Mouse (Mus musculus): ENCODE data around the gene Col5a1.

The Col5a1 gene

GRCm38 (mm10) chr2:27886148-27886551, at the start of gene Col5a1:
Gene Col5a1 (plus strand): TSS chr2:27886425.
- DNase-seq (ENCODE audit: low spot score in 2 of 2) = no peak

- DNase-seq (ENCODE audit: low spot score in 2 of 2) = no peak
Observed at GRCm38 (mm10) chr2:27838112-27838511, 48.1 kb upstream of the Col5a1 start.

- no peak for DNase-seq (ENCODE audit: low spot score in 2 of 2)
Observed at GRCm38 (mm10) chr2:27840890-27841289, 45.3 kb upstream of the Col5a1 start.

- no peak for DNase-seq (ENCODE audit: low spot score in 2 of 2)
Observed at GRCm38 (mm10) chr2:27842893-27843292, 43.3 kb upstream of the Col5a1 start.

- DNase-seq (ENCODE audit: low spot score in 2 of 2) = no peak
Observed at GRCm38 (mm10) chr2:27844885-27845284, 41.3 kb upstream of the Col5a1 start.

- no peak for DNase-seq (ENCODE audit: low spot score in 2 of 2)
Observed at GRCm38 (mm10) chr2:27847001-27847400, 39.2 kb upstream of the Col5a1 start.

- DNase-seq (ENCODE audit: low spot score in 2 of 2) = no peak
Observed at GRCm38 (mm10) chr2:27847851-27848435, 38.3 kb upstream of the Col5a1 start.

- DNase-seq (ENCODE audit: low spot score in 2 of 2) = no peak
Observed at GRCm38 (mm10) chr2:27848466-27848865, 37.8 kb upstream of the Col5a1 start.

GRCm38 (mm10) chr2:27858348-27858903, 27.8 kb upstream of the Col5a1 start:
- no peak for DNase-seq (ENCODE audit: low spot score in 2 of 2)

- DNase-seq (ENCODE audit: low spot score in 2 of 2) = no peak
Observed at GRCm38 (mm10) chr2:27861576-27862238, 24.5 kb upstream of the Col5a1 start.

- no peak for DNase-seq (ENCODE audit: low spot score in 2 of 2)
Observed at GRCm38 (mm10) chr2:27864491-27865365, 21.5 kb upstream of the Col5a1 start.

GRCm38 (mm10) chr2:27870586-27870985, 15.6 kb upstream of the Col5a1 start:
- DNase-seq (ENCODE audit: low spot score in 2 of 2) = no peak

GRCm38 (mm10) chr2:27871056-27871455, 15.2 kb upstream of the Col5a1 start:
- no peak for DNase-seq (ENCODE audit: low spot score in 2 of 2)

- no peak for DNase-seq (ENCODE audit: low spot score in 2 of 2)
Observed at GRCm38 (mm10) chr2:27872276-27872675, 13.9 kb upstream of the Col5a1 start.

- no peak for DNase-seq (ENCODE audit: low spot score in 2 of 2)
Observed at GRCm38 (mm10) chr2:27873030-27873429, 13.2 kb upstream of the Col5a1 start.

- no peak for DNase-seq (ENCODE audit: low spot score in 2 of 2)
Observed at GRCm38 (mm10) chr2:27874596-27874995, 11.6 kb upstream of the Col5a1 start.

GRCm38 (mm10) chr2:27875231-27875630, 11.0 kb upstream of the Col5a1 start:
- DNase-seq (ENCODE audit: low spot score in 2 of 2) = no peak

GRCm38 (mm10) chr2:27875786-27876185, 10.4 kb upstream of the Col5a1 start:
- peak in 1 of 2 experiments; percentile 29 for DNase-seq (ENCODE audit: low spot score in 2 of 2)

GRCm38 (mm10) chr2:27876724-27877504, 9.3 kb upstream of the Col5a1 start:
- DNase-seq (ENCODE audit: low spot score in 2 of 2) = no peak

- DNase-seq (ENCODE audit: low spot score in 2 of 2) = no peak
Observed at GRCm38 (mm10) chr2:27878066-27878465, 8.2 kb upstream of the Col5a1 start.

- DNase-seq (ENCODE audit: low spot score in 2 of 2) = no peak
Observed at GRCm38 (mm10) chr2:27883276-27883675, 2.9 kb upstream of the Col5a1 start.

Measured in left cerebral cortex, adult 9 months (tissue).